Mouse (Mus musculus) heart, embryonic 15.5 days (tissue): ENCODE measurements at regions not wholly inside any gene's neighbourhood (a gene's known extent, or its start where the extent isn't known, plus 50 kb on each side); places are given as distances from the start of the nearest gene placed in this dataset.

Source experiments
- ATAC-seq: fragments of 200-750 bp; cut with Nextera tagmentation; replicated peaks from 2 replicates; pipeline ENCODE4 v1.8.0; 2017; ENCODE audit warnings: low read depth, moderate TSS enrichment; ENCODE audit not compliant: insufficient number of reproducible peaks, insufficient read depth, low FRiP score
- H3K27ac ChIP-seq: fragments of 300-500 bp; sonication (generic); 2 replicates; pipeline ENCODE4 v1.5.1; 2015; ENCODE audit warnings: mild to moderate bottlenecking, inconsistent platforms
- H3K27me3 ChIP-seq: fragments of 300-500 bp; sonication (generic); 2 replicates; pipeline ENCODE4 v1.6.1; 2015; ENCODE audit warnings: inconsistent platforms
- H3K36me3 ChIP-seq: fragments of 300-500 bp; sonication (generic); 2 replicates; pipeline ENCODE4 v1.6.1; 2015; ENCODE audit warnings: mild to moderate bottlenecking, inconsistent platforms
- H3K4me1 ChIP-seq: fragments of 300-500 bp; sonication (generic); replicated peaks from 2 replicates; pipeline ENCODE4 v1.6.1; 2015; ENCODE audit warnings: inconsistent platforms
- H3K4me2 ChIP-seq: fragments of 300-500 bp; sonication (generic); 2 replicates; pipeline ENCODE4 v1.6.1; 2015; ENCODE audit warnings: inconsistent platforms, mild to moderate bottlenecking, moderate library complexity
- H3K4me3 ChIP-seq: fragments of 300-500 bp; sonication (generic); 2 replicates; pipeline ENCODE4 v1.5.1; 2015; ENCODE audit warnings: mild to moderate bottlenecking, inconsistent platforms
- H3K9ac ChIP-seq: fragments of 300-500 bp; sonication (generic); 2 replicates; pipeline ENCODE4 v1.6.1; 2015; ENCODE audit warnings: mild to moderate bottlenecking, inconsistent platforms
- H3K9me3 ChIP-seq: fragments of 300-500 bp; sonication (generic); replicated peaks from 2 replicates; pipeline ENCODE4 v1.6.1; 2016; ENCODE audit warnings: inconsistent platforms
- WGBS: fragments of 180-500 bp; shearing (Covaris S2); methylation state at CpG from one replicate; pipeline ENCODE4 v1.1.7; 2015; ENCODE audit warnings: mixed read lengths; 5-methylcytosine and 5-hydroxymethylcytosine counted together

DNA sequence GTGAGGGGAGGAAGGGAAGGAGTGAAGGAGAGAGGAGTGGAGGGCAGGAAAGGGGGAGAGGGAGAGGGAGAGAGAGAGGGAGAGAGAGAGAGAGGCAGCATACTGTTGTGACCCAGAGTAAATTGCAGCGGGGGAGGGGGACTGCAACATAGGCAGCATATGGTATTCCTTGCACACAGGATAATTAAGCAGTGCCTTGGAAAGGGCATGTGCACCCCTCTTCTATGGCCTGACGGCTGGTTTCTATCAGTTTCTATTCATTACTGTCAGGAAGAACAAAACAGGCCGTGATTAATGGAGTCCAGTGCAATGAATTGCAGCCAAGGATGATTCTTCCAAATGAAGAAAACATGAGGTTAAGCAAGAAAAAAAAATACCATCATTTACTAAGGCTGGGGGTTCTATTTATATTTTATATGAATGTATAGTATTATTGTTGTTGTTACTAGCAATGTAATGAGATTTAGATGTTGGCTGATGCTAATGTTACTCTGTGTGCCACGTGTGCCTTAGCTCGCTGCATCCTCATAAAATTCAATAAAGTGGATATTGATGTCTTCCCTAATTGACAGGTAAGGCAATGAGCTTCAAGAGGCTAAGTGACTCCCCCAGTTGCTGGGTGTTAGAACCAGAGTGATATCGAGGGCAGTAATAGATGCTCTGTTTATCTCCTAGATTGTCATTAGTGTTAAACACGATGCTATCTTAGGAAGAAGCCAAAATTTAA is 181.3 kb downstream of the Gm19935 start:
- Histone ChIP-seq H3K4me2 (no peak overlapping the region), H3K4me3 (no peak overlapping the region), H3K27ac (no peak overlapping the region), H3K9me3 (no peaks in the 10 kb centered on the region), H3K9ac (no peak overlapping the region), H3K27me3 (no peaks in the 10 kb centered on the region), H3K36me3 (no peaks in the 10 kb centered on the region), H3K4me1 (peaks cover 7% of the 10 kb centered on the region)
- ATAC-seq: no peak
- WGBS: 62% methylated on average over 7 of the region's 7 CpGs

DNA sequence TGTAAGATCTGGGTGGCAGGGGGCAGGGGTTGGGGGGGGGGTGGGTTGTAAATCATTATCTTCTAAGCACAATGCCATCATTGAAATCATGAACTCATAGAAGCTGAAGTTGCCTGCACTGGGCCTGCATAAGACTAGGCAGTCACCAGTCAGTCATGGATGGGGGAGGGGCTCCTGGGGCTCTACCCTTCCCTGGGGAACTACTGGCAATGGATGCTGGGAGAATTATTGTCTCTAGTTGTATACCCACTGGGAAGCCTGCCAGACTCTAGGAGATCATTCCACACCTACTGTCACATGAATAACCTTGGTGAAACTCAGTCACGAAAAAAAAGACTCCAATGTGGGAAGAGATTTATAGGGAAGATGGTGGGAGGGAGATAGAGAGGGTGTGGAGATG is 186.4 kb downstream of the Gm19935 start:
- Histone ChIP-seq H3K27ac (peak overlapping the region; percentile 26; the same call in 1 of the 2 replicates), H3K4me2 (no peak overlapping the region), H3K36me3 (no peaks in the 10 kb centered on the region), H3K4me3 (no peak overlapping the region), H3K9me3 (no peaks in the 10 kb centered on the region), H3K27me3 (no peaks in the 10 kb centered on the region), H3K4me1 (no peaks in the 10 kb centered on the region; the same call in 1 of the 2 replicates), H3K9ac (no peak overlapping the region)
- 28% methylated on average over 1 of the region's 1 CpGs for WGBS
- peak; percentile 84; the same call in 1 of the 2 replicates for ATAC-seq

DNA sequence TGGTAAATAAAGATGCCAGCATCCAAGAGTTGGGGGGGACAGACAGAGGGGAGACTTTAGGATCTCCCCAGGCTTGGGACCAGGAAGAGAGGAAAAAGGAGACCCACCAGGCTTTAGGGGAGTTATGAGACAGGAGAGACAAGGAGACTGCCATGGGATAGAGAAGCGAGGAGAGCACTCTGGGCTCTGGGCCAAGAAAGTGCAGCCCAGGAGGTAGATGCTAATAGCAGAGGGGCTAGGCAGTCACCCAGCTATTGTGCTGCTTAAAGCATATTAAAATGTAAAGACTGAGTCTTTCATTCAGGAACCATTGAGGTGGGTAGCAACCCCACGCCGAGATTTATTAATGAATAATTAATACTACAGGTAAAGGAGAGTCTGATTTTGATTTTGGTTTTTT is 208.8 kb downstream of the Gm19935 start:
- 51% methylated on average over 3 of the region's 3 CpGs for WGBS
- H3K36me3 ChIP-seq: no peaks in the 10 kb centered on the region
- no peak overlapping the region for H3K4me3 ChIP-seq
- no peak overlapping the region for H3K9ac ChIP-seq
- H3K4me2 ChIP-seq: no peak overlapping the region
- ATAC-seq: no peak
- H3K9me3 ChIP-seq: no peaks in the 10 kb centered on the region
- H3K27me3 ChIP-seq: no peaks in the 10 kb centered on the region
- no peak overlapping the region for H3K27ac ChIP-seq
- no peaks in the 10 kb centered on the region for H3K4me1 ChIP-seq

DNA sequence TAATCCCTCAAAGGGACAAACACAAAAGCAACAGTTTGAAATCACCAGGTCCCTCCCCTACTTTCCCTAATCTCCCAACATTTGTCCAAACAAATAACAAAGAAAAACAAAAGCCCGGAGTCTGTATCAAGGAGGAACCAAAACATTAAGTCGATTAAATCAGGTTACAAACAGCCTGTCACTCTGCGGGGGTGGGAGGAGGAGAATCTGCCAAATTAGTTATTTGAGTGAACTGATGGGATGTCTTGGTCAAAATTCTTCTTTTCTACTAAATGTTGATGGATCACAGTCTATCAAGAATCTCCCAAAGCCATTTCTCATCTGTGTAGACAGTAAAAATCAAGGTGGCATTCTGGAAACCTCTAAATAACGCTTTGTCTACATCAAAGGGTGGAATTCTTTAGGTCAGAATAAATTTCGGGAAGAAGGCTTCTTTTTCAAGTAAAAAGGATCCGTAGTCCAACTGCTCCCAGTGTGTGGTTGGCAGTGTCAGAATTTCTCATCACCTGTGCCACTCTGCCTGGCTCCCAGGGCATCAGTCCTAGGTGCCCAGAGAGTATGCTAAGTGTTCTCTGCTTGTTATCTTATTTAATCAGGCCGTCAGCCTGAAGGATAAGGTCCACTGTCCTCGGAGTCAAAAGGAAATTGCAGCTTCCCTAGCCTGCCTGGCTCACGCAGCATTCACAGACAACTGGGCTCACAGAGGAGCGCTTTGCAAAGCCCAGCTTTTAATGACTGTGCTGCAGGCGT is 216.1 kb downstream of the Gm19935 start:
- Histone ChIP-seq H3K9ac (no peak overlapping the region), H3K4me1 (no peaks in the 10 kb centered on the region), H3K27ac (no peak overlapping the region), H3K9me3 (no peaks in the 10 kb centered on the region), H3K4me2 (no peak overlapping the region), H3K36me3 (no peaks in the 10 kb centered on the region), H3K4me3 (no peak overlapping the region), H3K27me3 (no peaks in the 10 kb centered on the region)
- WGBS: 22% methylated on average over 11 of the region's 11 CpGs
- no peak for ATAC-seq

DNA sequence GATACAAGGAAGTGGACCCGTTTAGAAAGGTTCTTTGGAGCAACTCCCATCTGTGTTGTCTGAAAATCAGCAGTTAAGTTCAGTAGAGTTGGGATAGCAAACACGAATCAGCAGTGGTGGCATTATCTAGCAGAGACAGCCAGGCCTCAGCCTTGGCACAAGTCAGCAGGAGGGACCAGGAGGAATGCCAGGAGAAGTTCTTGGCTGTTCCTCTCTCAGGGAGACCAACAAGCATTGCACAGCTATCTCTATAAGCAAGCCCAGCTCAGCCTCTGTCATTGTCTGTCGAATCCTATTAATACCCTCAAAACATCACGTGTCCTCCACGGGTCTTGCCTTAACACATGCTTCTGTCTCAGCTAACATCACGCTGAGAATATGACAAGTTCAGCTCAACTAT is 219.8 kb downstream of the Gm19935 start:
- no peaks in the 10 kb centered on the region for H3K4me1 ChIP-seq
- no peaks in the 10 kb centered on the region for H3K27me3 ChIP-seq
- H3K9ac ChIP-seq: no peak overlapping the region
- no peak for ATAC-seq
- WGBS: 80% methylated on average over 6 of the region's 6 CpGs
- H3K9me3 ChIP-seq: no peaks in the 10 kb centered on the region
- no peak overlapping the region for H3K4me2 ChIP-seq
- no peak overlapping the region for H3K4me3 ChIP-seq
- H3K36me3 ChIP-seq: no peaks in the 10 kb centered on the region
- H3K27ac ChIP-seq: no peak overlapping the region

DNA sequence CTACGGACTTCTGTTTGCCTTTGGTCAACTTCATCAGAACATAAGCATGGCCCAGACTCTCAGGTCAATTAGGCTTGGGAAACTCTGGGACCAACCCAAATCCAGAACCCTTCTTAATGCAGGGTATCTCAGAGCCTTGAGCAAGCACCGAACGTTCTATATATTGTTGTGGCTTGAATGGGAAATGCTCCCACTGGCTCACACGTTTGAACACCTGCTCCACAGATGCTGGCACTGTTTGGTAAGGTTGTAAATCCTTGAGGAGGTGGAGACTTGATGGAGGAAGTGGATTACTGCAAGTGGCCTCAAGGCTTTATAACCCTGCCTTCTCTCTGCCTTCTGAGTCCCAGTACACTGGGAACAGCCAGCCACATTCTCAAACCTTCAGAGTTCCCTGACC is 231.3 kb upstream of the Tox3 start:
- Histone ChIP-seq H3K36me3 (no peaks in the 10 kb centered on the region), H3K27ac (no peak overlapping the region), H3K9ac (no peak overlapping the region), H3K4me3 (no peak overlapping the region), H3K27me3 (no peaks in the 10 kb centered on the region), H3K9me3 (no peaks in the 10 kb centered on the region), H3K4me2 (no peak overlapping the region), H3K4me1 (no peaks in the 10 kb centered on the region)
- ATAC-seq: no peak
- WGBS: 79% methylated on average over 4 of the region's 4 CpGs

DNA sequence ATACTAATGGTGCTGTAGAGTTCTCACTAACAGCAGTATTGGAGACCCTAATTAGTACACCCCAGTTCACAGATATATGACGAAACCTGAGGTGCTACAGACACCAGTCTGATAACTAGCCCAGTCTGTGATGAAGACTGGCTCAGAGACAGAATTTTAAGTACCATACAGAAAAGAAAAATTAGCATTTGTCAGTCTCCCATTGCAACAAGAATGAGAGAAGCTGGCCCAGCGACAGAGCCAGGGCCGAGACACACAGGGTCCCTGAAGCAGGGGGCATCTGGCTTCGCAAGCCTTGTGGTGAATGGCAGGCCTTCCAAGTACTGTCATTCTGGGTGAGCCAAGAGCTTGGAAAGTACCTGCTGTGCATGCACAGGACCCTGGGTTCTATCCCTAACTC is 228.8 kb upstream of the Tox3 start:
- no peak overlapping the region for H3K9ac ChIP-seq
- H3K27me3 ChIP-seq: no peaks in the 10 kb centered on the region
- no peaks in the 10 kb centered on the region for H3K4me1 ChIP-seq
- WGBS: 83% methylated on average over 4 of the region's 4 CpGs
- ATAC-seq: no peak
- no peak overlapping the region for H3K4me3 ChIP-seq
- no peaks in the 10 kb centered on the region for H3K36me3 ChIP-seq
- H3K4me2 ChIP-seq: no peak overlapping the region
- no peaks in the 10 kb centered on the region for H3K9me3 ChIP-seq
- H3K27ac ChIP-seq: no peak overlapping the region

DNA sequence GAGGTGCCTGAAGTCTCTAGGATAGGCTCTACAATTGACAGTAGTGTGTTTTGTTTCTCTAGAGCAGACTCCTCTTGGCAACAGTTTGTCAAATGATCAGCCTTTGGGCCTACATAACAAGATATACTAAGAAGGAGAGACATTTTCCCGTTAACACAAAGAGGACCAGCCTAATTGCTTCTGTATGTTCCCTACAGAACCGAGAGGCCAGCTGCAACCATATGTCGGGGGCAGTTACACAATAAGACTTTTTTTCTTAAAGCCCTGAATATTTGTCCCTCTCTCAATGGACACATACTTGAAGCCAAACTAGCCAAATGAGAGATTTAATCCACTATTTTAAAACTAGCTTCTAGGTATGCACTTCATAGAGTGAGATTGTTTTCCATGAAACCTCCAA is 226.5 kb upstream of the Tox3 start:
- Histone ChIP-seq H3K9ac (no peak overlapping the region), H3K27me3 (no peaks in the 10 kb centered on the region), H3K4me1 (no peaks in the 10 kb centered on the region), H3K36me3 (no peaks in the 10 kb centered on the region), H3K27ac (no peak overlapping the region), H3K9me3 (no peaks in the 10 kb centered on the region), H3K4me2 (no peak overlapping the region), H3K4me3 (no peak overlapping the region)
- ATAC-seq: no peak
- 74% methylated on average over 3 of the region's 3 CpGs for WGBS

DNA sequence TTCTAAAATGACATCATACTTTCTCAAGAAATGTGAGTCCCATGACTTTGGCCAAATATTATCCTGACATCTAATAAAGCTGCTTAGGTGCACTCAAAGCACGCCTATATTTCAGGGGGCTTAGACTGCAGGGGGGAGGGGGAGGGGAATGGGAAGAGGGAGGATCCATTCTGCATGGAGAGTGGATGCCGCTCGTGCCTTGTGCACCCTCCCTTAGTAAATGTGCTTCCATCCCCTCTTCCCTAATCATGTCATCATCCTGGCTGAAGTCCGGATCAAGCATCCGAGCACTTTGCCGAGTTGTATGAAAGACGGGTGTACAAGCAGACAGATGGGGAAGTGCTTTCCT is 207.9 kb upstream of the Tox3 start:
- H3K9ac ChIP-seq: no peak overlapping the region
- H3K4me2 ChIP-seq: no peak overlapping the region

DNA sequence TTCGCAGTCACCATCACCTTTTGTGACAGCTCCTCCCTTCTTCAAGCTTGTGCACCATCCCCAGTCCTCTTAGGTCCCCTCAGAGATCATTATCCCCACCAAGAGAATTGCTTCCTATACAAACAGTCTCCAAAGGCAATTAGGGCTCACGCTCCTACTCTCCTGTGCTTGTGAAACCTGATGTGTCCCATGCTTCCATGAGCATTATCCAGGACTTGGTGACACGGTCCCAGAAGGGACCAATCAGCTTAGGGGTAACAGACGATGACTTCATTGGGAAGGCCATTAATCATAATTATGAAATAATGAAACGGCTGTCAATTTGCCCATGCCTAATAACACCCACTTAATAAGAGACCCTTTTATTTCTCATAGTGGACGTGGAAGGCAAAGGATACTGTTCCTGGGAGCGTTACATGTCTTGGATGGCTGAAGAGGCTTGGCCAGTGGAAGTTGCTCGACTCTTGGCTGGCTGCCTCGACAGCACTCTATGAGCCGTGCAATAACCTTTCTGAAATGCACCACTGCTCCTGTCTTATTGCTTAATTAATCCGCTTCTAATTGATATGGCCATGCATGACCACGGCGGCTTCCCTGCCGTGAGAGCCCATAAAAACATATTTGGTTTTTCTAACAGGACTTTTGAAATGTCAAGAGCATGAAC is 207.4 kb upstream of the Tox3 start:
- H3K27me3 ChIP-seq: no peaks in the 10 kb centered on the region
- no peak for ATAC-seq
- no peaks in the 10 kb centered on the region for H3K36me3 ChIP-seq
- no peak overlapping the region for H3K4me3 ChIP-seq
- 71% methylated on average over 14 of the region's 14 CpGs for WGBS
- H3K9me3 ChIP-seq: no peaks in the 10 kb centered on the region
- H3K4me1 ChIP-seq: no peaks in the 10 kb centered on the region
- H3K9ac ChIP-seq: no peak overlapping the region
- no peak overlapping the region for H3K4me2 ChIP-seq
- no peak overlapping the region for H3K27ac ChIP-seq

More for the DNA sequence above, 207.9 kb upstream of the Tox3 start:
- no peaks in the 10 kb centered on the region for H3K9me3 ChIP-seq
- no peak for ATAC-seq
- H3K4me3 ChIP-seq: no peak overlapping the region
- no peak overlapping the region for H3K27ac ChIP-seq
- H3K27me3 ChIP-seq: no peaks in the 10 kb centered on the region
- no peaks in the 10 kb centered on the region for H3K36me3 ChIP-seq
- 86% methylated on average over 7 of the region's 7 CpGs for WGBS
- H3K4me1 ChIP-seq: no peaks in the 10 kb centered on the region

DNA sequence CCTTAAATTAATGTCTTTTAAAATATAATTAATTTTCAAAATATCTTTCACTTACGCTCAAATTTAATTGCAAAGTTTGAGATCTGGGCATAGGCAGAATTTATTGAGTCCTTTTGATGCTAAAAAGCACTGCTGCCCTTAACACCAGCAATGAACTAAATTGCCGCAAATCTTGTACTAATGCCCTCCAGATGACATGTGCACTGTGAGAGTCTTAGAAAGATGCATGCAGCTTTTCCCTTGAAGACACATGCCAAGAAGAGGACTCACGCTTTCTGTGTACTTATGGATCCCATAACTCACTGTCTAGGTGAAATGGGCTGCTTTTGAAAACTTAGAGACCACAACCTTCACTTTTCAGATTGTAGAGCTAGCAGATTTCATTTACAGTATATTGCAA is 199.1 kb upstream of the Tox3 start:
- no peaks in the 10 kb centered on the region for H3K4me1 ChIP-seq
- H3K27ac ChIP-seq: no peak overlapping the region
- H3K4me2 ChIP-seq: no peak overlapping the region
- no peaks in the 10 kb centered on the region for H3K9me3 ChIP-seq
- no peak overlapping the region for H3K4me3 ChIP-seq
- WGBS: 73% methylated on average over 3 of the region's 3 CpGs
- H3K27me3 ChIP-seq: no peaks in the 10 kb centered on the region
- no peaks in the 10 kb centered on the region for H3K36me3 ChIP-seq
- no peak overlapping the region for H3K9ac ChIP-seq
- ATAC-seq: no peak
